Comparison of ENCODE assay signal across 9 mouse cellular contexts in genomic region chr2:4499257-4499656, GRCm38 (mm10).
DNase-seq lines count a peak whose midpoint lies in the region; ATAC-seq lines count a peak whose summit lies in the region.
"Had no signal": no experiment of that assay in that cellular context is flagged by ENCODE, and none has a peak within 500 bp of the region (broad histone marks: within the 10 kb centered on the region; RNA-seq: fewer than 3 reads in every experiment).

No protein-coding gene starts in this region.

- H3K4me3 ChIP-seq in hindbrain, embryonic 11.5 days (ENCODE audit: low read depth, low read length), result no peak overlapping the region
- H3K4me3 ChIP-seq in liver, embryonic 16.5 days (ENCODE audit: low read depth, low read length), result no peak overlapping the region
- H3K4me3 ChIP-seq: hindbrain, embryonic 15.5 days had no signal

- no peaks in the 10 kb centered on the region for H3K36me3 ChIP-seq in hindbrain, embryonic 11.5 days (ENCODE audit: control insufficient read depth, insufficient read depth, low read length)
- H3K36me3 ChIP-seq in liver, embryonic 16.5 days (ENCODE audit: control insufficient read depth, insufficient read depth), result no peaks in the 10 kb centered on the region

- DNase-seq in adrenal gland, adult (ENCODE audit: inconsistent age in 2 of 2, low spot score in 1 of 2), result peak; percentile 54 to 86
- no peak for DNase-seq in adrenal gland, adult 8-10 months
- peak; percentile 50 to 57 for DNase-seq in urinary bladder, postnatal 36 days (ENCODE audit: low spot score in 2 of 2)
- no peak for DNase-seq in urinary bladder, postnatal 10 days (ENCODE audit: low spot score)
- peak; percentile 72 for DNase-seq in embryo, embryonic 9.5 days (ENCODE audit: extremely low spot score)
- DNase-seq in hindbrain, embryonic 11.5 days (ENCODE audit: low spot score), result peak; percentile 83
- peak; percentile 60 for DNase-seq in right cerebral cortex, postnatal 14 days

- H3K9ac ChIP-seq in hindbrain, embryonic 11.5 days (ENCODE audit: low read depth, low read length), result no peak overlapping the region
- H3K9ac ChIP-seq in liver, embryonic 16.5 days (ENCODE audit: low read depth, low read length), result no peak overlapping the region
- H3K9ac ChIP-seq: hindbrain, embryonic 15.5 days had no signal

- no peaks in the 10 kb centered on the region for H3K4me1 ChIP-seq in hindbrain, embryonic 11.5 days (replicated peaks; ENCODE audit: control insufficient read depth, insufficient read depth, low read length)
- peaks cover 7% of the 10 kb centered on the region for H3K4me1 ChIP-seq in liver, embryonic 16.5 days (ENCODE audit: control insufficient read depth, low read depth, low read length)

- no peak for ATAC-seq in hindbrain, embryonic 11.5 days (ENCODE audit: low FRiP score)
- 0 out of 2 replicates have a peak, but pooled peaks have one; percentile 28 for ATAC-seq in liver, embryonic 16.5 days (ENCODE audit: low read depth)

- H3K27ac ChIP-seq in hindbrain, embryonic 11.5 days (ENCODE audit: low read depth, low read length), result no peak overlapping the region
- no peak overlapping the region for H3K27ac ChIP-seq in liver, embryonic 16.5 days (ENCODE audit: low read length)
- H3K27ac ChIP-seq: hindbrain, embryonic 15.5 days had no signal

- no peaks in the 10 kb centered on the region for H3K27me3 ChIP-seq in hindbrain, embryonic 11.5 days (ENCODE audit: control insufficient read depth, insufficient read depth, low read length)
- H3K27me3 ChIP-seq in liver, embryonic 16.5 days (ENCODE audit: control insufficient read depth, insufficient read depth, low read depth, low read length), result no peaks in the 10 kb centered on the region
- H3K27me3 ChIP-seq: hindbrain, embryonic 15.5 days had no signal

- WGBS in hindbrain, embryonic 11.5 days, result 10% methylated on average over 1 of the region's 1 CpGs
- WGBS in liver, embryonic 16.5 days (ENCODE audit: insufficient replicate concordance), result 4% methylated on average over 1 of the region's 1 CpGs

- H3K9me3 ChIP-seq in hindbrain, embryonic 11.5 days (ENCODE audit: control insufficient read depth, low read length), result no peaks in the 10 kb centered on the region
- H3K9me3 ChIP-seq in liver, embryonic 16.5 days (replicated peaks; ENCODE audit: control insufficient read depth, low read length), result no peaks in the 10 kb centered on the region
- H3K9me3 ChIP-seq: hindbrain, embryonic 15.5 days had no signal

- H3K4me2 ChIP-seq in hindbrain, embryonic 11.5 days (replicated peaks; ENCODE audit: low read depth, low read length), result no peak overlapping the region
- no peak overlapping the region for H3K4me2 ChIP-seq in liver, embryonic 16.5 days (ENCODE audit: low read depth, low read length)
- H3K4me2 ChIP-seq: hindbrain, embryonic 15.5 days had no signal

Comparison
In these comparisons a context has a peak if more than half of its experiments do, and no peak if none do; other contexts are left out.
1. DNase-seq: peak in adrenal gland, adult (2 of 2), urinary bladder, postnatal 36 days (2 of 2), embryo, embryonic 9.5 days (single experiment), hindbrain, embryonic 11.5 days (single experiment) and right cerebral cortex, postnatal 14 days (single experiment); none in adrenal gland, adult 8-10 months (single experiment) and urinary bladder, postnatal 10 days (single experiment).